Mouse (Mus musculus) natural killer cell, adult 2 months (primary cell): Measurements from ENCODE around the gene Gna15.

ENCODE experiments used
- DNase-seq, 2 experiments: peaks; one replicate each; pipeline ENCODE4 v3.0.0; 2022; ENCODE audit warnings: low spot score in 2 of 2

Gna15 gene

DNA sequence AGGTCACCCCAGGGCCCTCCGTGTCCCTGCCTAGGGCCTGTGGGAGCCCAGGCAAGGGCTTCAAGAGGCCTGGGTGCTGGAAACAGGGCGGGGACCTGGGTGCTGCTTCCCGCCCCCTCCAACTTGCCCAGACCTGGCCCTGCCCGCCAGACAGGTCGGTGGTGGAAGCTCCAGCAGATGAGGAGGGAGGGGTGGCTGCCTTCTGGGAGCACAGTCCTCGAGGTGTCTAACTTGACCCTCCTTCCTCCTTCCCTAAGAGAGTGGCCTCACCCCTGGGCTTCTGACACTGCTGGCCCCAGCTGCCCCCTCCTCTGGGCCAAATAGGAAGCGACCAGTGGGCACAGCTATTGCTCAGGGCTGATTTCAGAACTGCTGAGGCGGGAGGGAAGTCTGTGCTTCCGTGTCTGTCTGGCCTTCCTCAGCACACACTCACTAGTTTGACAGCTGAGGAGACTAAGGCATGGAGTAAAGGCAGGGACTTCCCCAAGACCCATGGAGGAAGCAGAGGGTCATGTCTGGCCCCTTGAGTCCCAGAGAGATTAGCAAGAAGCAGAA, at the start of gene Gna15:
TSS of gene Gna15 (minus strand) at position 175 of the 555 bp plus-strand sequence.
- peak in 1 of 2 experiments; percentile 22 for DNase-seq

DNA sequence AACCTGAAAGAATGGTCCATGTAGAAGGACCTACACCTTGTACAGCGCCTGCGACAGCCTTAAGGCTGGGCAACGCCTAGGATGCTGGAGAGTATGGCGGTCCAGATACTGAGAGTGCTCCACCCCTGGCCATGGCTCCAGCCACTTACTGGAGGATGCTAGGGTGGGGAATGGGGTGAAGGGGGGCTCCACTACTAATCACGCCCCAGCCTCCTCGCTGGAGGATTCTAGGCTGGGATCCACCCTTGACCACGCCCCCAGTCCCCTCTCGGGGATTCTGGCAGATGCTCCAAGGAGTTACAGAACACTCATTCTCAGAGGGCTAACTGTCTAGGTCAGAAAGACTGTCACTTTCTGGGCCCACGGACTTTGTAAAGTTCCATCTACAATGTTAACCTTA, 49.0 kb upstream of the Gna15 start:
- no peak for DNase-seq

GRCm38 (mm10) chr10:81572133-81572671, 48.2 kb upstream of the Gna15 start:
- DNase-seq, result no peak

GRCm38 (mm10) chr10:81571501-81571876, 47.5 kb upstream of the Gna15 start:
- DNase-seq, result peak; percentile 64 to 91

DNA sequence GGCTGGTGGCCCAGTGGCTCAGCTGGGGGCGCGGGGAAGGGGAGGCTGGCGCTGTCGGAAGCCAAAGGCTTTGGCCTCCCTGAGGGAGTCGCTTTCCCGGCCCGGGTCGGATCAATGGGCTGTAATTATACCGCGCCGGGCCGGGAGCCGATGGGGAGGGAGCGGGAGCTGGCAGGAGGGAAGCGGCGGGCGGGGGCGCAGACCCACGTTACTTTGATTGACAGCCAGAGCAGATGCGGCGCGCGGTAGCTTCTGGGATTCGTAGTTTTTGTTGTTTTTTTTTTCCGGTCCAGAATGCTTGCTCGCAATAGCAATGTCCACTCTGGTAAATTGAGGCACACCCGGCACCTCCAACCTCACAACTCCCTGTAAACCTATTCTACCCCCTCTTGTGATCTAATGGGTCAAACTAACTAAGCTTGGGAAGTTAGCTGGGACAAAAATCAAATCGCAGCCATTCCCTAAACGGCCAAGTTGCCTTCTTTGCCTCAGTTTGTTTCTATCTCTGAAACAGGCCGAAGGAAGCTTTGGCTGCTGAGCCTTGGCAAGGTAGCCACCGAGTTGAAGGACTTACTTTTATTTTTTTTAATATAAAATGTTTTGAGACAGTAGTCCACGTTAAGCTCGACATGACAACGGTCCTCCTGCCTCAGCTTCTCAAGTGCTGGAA, 46.9 kb upstream of the Gna15 start:
- peak; percentile 26 to 69 for DNase-seq

- no peak for DNase-seq
Observed at GRCm38 (mm10) chr10:81570238-81570800, 46.3 kb upstream of the Gna15 start.

DNA sequence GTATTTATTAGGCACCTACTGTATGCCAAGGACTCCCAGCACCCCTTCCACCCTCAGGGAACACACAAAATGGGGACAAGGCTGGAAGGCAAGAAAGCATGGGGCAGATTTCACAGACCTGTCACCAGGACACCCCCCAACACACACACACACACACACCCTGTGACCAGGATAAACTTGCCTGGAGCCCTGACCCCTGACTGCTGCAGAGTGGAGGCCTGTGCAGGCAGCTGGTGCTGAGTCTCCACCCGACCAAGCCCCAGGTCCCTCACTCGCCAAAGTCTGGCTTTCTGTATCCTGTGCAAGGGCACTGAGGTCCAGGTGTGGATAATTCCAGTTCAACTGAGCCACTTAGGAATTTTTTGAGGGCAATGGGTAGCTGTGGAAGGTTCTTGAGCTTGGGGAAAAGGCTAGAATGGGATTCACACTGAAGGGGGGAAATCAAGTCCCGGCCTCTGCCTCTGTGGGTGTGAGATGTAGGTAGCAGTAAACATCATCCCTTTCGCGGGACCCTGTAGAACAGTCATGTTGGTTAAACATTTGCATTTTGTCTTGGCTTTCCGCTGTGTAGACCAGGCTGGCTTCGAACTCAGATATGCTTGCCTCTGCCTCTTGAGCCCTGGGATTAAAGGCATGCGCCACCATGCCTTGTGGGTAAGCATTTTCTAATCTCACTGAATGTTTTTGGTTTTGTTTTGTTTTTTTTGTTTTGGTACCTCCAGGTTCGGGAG, 45.6 kb upstream of the Gna15 start:
- no peak for DNase-seq

- DNase-seq, result no peak
Observed at GRCm38 (mm10) chr10:81568381-81569191, 44.6 kb upstream of the Gna15 start.

GRCm38 (mm10) chr10:81565257-81566228, 41.5 kb upstream of the Gna15 start:
- no peak for DNase-seq

DNA sequence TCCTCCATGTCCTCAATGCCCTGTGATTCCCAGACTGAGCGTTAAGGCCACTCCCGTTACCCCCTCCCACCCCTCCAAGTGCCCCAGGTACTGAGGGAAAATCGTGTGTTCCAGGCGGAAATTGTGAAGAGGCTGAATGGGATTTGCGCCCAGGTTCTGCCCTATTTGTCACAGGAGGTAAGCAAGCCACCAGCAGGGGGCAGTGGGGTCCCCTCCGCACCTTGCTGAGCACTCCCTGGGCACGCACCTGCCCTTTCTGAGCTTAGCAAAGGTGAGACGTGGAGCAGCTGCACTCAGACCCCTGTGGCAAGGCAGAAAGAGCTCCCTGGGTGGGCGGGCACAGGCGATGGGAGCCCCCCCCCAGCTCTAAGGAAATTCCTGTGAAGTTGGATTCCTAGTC, 40.7 kb upstream of the Gna15 start:
- DNase-seq, result peak in 1 of 2 experiments; percentile 60

DNA sequence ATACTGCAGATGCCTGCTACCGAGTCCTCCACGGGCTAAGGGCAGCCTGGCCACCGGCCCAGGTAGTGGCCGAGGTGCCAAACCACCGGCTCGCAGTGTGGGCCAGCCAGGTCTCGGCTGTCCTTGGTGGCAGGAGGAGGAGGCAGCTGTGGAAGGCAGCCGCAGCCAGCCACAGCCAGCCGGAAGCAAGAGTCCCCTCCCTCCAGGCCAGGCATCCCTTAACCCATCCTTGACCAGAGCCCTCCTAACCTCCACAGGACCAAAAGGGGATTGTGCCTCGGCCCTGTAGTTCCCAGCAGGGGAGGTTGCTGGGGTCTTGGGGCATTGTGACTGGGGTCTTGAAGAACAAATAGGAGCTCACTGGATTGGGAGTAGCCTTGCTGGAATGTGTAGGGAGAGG, 40.2 kb upstream of the Gna15 start:
- DNase-seq, result peak; percentile 70 to 79

DNA sequence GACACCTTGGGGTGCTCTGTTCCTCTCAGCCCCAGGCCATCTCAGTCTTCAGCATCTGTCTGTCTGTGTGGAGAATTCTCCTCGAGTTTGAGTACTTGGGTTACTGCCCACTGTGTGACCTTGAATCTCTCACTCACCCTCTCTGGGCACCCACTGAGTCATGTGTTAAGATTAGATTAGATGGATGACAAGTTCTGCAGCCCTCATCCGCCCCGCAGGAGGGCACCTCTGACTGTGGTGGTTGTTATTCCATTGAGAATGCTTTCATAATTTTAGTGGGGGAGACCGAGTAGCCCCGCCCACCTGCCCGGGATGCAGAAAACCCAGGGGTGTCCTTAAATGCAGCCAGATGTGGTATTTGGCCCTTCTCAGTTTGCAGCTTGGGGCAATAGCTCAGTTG, 39.5 kb upstream of the Gna15 start:
- DNase-seq, result no peak

DNA sequence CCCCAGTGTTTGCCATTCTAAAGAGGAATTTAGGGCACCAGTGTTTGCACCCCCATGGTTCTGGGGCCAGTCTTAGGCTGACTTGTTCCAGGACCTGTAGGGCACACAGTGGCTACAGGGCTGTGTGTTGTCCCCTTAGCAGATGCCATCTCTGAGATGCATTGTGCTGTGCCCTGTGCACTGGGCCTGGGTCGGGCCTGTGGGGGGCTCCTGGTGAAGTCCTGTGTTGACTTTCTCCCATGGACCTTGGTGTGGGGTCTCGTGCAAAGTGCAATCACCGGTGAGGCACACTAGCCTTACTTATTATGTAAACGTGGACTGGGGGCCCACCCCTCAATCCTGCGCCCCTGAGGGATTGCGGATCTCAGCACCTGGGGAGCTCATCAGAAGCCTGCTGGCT, 38.4 kb upstream of the Gna15 start:
- no peak for DNase-seq

- peak; percentile 61 to 74 for DNase-seq
Observed at GRCm38 (mm10) chr10:81560719-81561459, 36.9 kb upstream of the Gna15 start.

GRCm38 (mm10) chr10:81559627-81560539, 35.9 kb upstream of the Gna15 start:
- DNase-seq, result peak in 1 of 2 experiments; percentile 46

DNA sequence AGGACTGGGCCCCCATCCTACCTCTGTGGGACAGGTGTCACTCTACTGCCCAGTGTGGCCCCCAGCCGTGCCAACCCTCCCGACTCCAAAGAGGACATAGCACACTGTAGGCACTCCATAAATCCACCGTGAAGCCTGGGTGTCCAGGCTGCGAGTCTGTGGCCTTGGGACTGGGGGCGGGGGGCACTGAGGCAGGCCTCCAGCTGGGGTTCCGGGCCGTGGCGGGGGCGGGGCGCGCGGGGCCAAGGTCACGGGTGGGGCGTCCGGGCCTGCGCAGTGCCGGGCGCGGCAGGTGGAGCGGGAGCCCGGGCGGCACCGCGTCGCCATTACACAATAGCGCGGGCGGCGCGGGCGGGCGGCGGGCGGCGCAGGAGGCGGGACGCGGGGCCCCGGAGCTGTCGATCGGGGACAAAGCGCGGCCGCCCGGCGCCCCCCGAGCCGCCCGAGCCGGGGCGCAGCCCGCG, 35.2 kb upstream of the Gna15 start, which contains the start of gene Aes:
TSS of gene Aes (plus strand) at position 326 of the 464 bp plus-strand sequence.
- DNase-seq, result peak in 1 of 2 experiments; percentile 64

DNA sequence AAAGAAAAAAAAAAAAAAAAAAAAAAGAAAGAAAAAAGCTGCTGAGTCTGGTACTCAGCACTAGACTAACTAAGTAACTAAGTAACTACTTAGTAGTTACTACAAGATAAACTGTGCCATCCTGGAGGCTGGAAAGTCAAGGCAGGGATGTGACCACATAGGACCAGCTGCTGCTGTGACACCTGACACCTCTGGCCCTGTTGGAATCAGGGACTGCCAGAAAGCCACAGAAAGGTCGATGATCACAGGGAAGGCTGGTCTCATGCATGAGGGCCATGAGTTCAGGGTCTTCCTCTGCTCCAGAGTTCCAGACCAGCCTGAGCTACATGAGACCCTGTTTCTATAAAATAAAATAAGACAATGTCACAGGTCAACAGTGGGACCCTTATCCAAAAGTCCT, 33.5 kb upstream of the Gna15 start:
- no peak for DNase-seq

- DNase-seq, result no peak
Observed at GRCm38 (mm10) chr10:81556282-81556681, 32.3 kb upstream of the Gna15 start.
